Mouse (Mus musculus): Measurements from ENCODE around the gene Chl1.

GRCm38 (mm10) chr6:103673111-103673510, 162.7 kb downstream of the Chl1 start:
- TF ChIP-seq EP300 (optimal IDR thresholded peaks at IDR 0.05) = no peak
- TF ChIP-seq CTCF (IDR thresholded peaks at IDR 0.05; ENCODE audit: low read depth) = no peak
